Mouse (Mus musculus): ENCODE measurements around the gene Cep72. TPM values are rescaled to one million over a fixed set of nuclear protein-coding genes. Genes with fewer than 3 reads are reported as not detected.

Cep72 gene
- 10.7 and 12.8 TPM in 2 replicates for polyA plus RNA-seq (2014; fragmentation: Nextera tagmentation; extraction: Ambion mirVana)

GRCm38 (mm10) chr13:74061613-74062377 is at the start of gene Cep72:
Gene Cep72 (minus strand): TSS chr13:74062299.
- peak within 1 kb of the TSS; percentile 85 for H3K9ac ChIP-seq (ENCODE audit: low read depth, low read length)
- WGBS = 4% methylated on average over 35 of the region's 48 CpGs
- no peaks in the 10 kb centered on the region for H3K27me3 ChIP-seq (replicated peaks; ENCODE audit: control insufficient read depth, insufficient read depth, low read length)
- peak within 1 kb of the TSS; percentile 89 for H3K27ac ChIP-seq (replicated peaks; ENCODE audit: low read depth, low read length)
- ATAC-seq (ENCODE audit: low read depth) = peak; percentile 97
- H3K4me3 ChIP-seq (ENCODE audit: low read depth, low read length) = peak within 1 kb of the TSS; percentile 80
- H3K36me3 ChIP-seq (ENCODE audit: control insufficient read depth, insufficient read depth, low read length) = peaks cover 12% of the 10 kb centered on the region
- peak; percentile 95 for DNase-seq (ENCODE audit: low spot score)
- no peaks in the 10 kb centered on the region for H3K4me1 ChIP-seq (ENCODE audit: control insufficient read depth, insufficient read depth, low read length)
- H3K9me3 ChIP-seq (ENCODE audit: control insufficient read depth, low read length) = no peaks in the 10 kb centered on the region
- H3K4me2 ChIP-seq (ENCODE audit: low read depth, low read length) = peak within 1 kb of the TSS; percentile 63

- Histone ChIP-seq H3K27ac (replicated peaks; ENCODE audit: low read depth, low read length) (no peak overlapping the region), H3K36me3 (ENCODE audit: control insufficient read depth, insufficient read depth, low read length) (no peaks in the 10 kb centered on the region), H3K9ac (ENCODE audit: low read depth, low read length) (no peak overlapping the region), H3K9me3 (ENCODE audit: control insufficient read depth, low read length) (no peaks in the 10 kb centered on the region), H3K4me2 (ENCODE audit: low read depth, low read length) (no peak overlapping the region), H3K27me3 (replicated peaks; ENCODE audit: control insufficient read depth, insufficient read depth, low read length) (no peaks in the 10 kb centered on the region), H3K4me1 (ENCODE audit: control insufficient read depth, insufficient read depth, low read length) (no peaks in the 10 kb centered on the region), H3K4me3 (ENCODE audit: low read depth, low read length) (no peak overlapping the region)
- DNase-seq (ENCODE audit: low spot score) (no peak), ATAC-seq (ENCODE audit: low read depth) (no peak)
- WGBS = 83% methylated on average over 2 of the region's 2 CpGs
Measured at GRCm38 (mm10) chr13:74107410-74107809, 45.3 kb upstream of the Cep72 start.

GRCm38 (mm10) chr13:74104417-74104816 is 42.3 kb upstream of the Cep72 start:
- no peak overlapping the region for H3K27ac ChIP-seq (replicated peaks; ENCODE audit: low read depth, low read length)
- no peak for DNase-seq (ENCODE audit: low spot score)
- no peak for ATAC-seq (ENCODE audit: low read depth)
- H3K4me3 ChIP-seq (ENCODE audit: low read depth, low read length) = no peak overlapping the region
- no peaks in the 10 kb centered on the region for H3K4me1 ChIP-seq (ENCODE audit: control insufficient read depth, insufficient read depth, low read length)
- no peaks in the 10 kb centered on the region for H3K27me3 ChIP-seq (replicated peaks; ENCODE audit: control insufficient read depth, insufficient read depth, low read length)
- no peaks in the 10 kb centered on the region for H3K36me3 ChIP-seq (ENCODE audit: control insufficient read depth, insufficient read depth, low read length)
- H3K9me3 ChIP-seq (ENCODE audit: control insufficient read depth, low read length) = no peaks in the 10 kb centered on the region
- no peak overlapping the region for H3K9ac ChIP-seq (ENCODE audit: low read depth, low read length)
- 76% methylated on average over 7 of the region's 7 CpGs for WGBS
- no peak overlapping the region for H3K4me2 ChIP-seq (ENCODE audit: low read depth, low read length)

GRCm38 (mm10) chr13:74102831-74103582 is 40.9 kb upstream of the Cep72 start:
- H3K9me3 ChIP-seq (ENCODE audit: control insufficient read depth, low read length) = no peaks in the 10 kb centered on the region
- DNase-seq (ENCODE audit: low spot score) (no peak), ATAC-seq (ENCODE audit: low read depth) (no peak)
- H3K9ac ChIP-seq (ENCODE audit: low read depth, low read length) = no peak overlapping the region
- no peak overlapping the region for H3K4me3 ChIP-seq (ENCODE audit: low read depth, low read length)
- no peaks in the 10 kb centered on the region for H3K36me3 ChIP-seq (ENCODE audit: control insufficient read depth, insufficient read depth, low read length)
- no peaks in the 10 kb centered on the region for H3K4me1 ChIP-seq (ENCODE audit: control insufficient read depth, insufficient read depth, low read length)
- no peaks in the 10 kb centered on the region for H3K27me3 ChIP-seq (replicated peaks; ENCODE audit: control insufficient read depth, insufficient read depth, low read length)
- WGBS = 77% methylated on average over 4 of the region's 4 CpGs
- H3K27ac ChIP-seq (replicated peaks; ENCODE audit: low read depth, low read length) = no peak overlapping the region
- no peak overlapping the region for H3K4me2 ChIP-seq (ENCODE audit: low read depth, low read length)

GRCm38 (mm10) chr13:74102108-74102830 is 40.2 kb upstream of the Cep72 start:
- Histone ChIP-seq H3K9ac (ENCODE audit: low read depth, low read length) (no peak overlapping the region), H3K9me3 (ENCODE audit: control insufficient read depth, low read length) (no peaks in the 10 kb centered on the region), H3K36me3 (ENCODE audit: control insufficient read depth, insufficient read depth, low read length) (no peaks in the 10 kb centered on the region), H3K4me3 (ENCODE audit: low read depth, low read length) (no peak overlapping the region), H3K27ac (replicated peaks; ENCODE audit: low read depth, low read length) (no peak overlapping the region), H3K4me1 (ENCODE audit: control insufficient read depth, insufficient read depth, low read length) (no peaks in the 10 kb centered on the region), H3K4me2 (ENCODE audit: low read depth, low read length) (no peak overlapping the region), H3K27me3 (replicated peaks; ENCODE audit: control insufficient read depth, insufficient read depth, low read length) (no peaks in the 10 kb centered on the region)
- WGBS = 81% methylated on average over 8 of the region's 8 CpGs
- ATAC-seq (ENCODE audit: low read depth) (no peak), DNase-seq (ENCODE audit: low spot score) (no peak)

- no peak overlapping the region for H3K9ac ChIP-seq (ENCODE audit: low read depth, low read length)
- no peak for ATAC-seq (ENCODE audit: low read depth)
- no peaks in the 10 kb centered on the region for H3K9me3 ChIP-seq (ENCODE audit: control insufficient read depth, low read length)
- H3K27me3 ChIP-seq (replicated peaks; ENCODE audit: control insufficient read depth, insufficient read depth, low read length) = no peaks in the 10 kb centered on the region
- no peak overlapping the region for H3K27ac ChIP-seq (replicated peaks; ENCODE audit: low read depth, low read length)
- 85% methylated on average over 6 of the region's 6 CpGs for WGBS
- DNase-seq (ENCODE audit: low spot score) = peak; percentile 11
- H3K4me2 ChIP-seq (ENCODE audit: low read depth, low read length) = no peak overlapping the region
- no peaks in the 10 kb centered on the region for H3K4me1 ChIP-seq (ENCODE audit: control insufficient read depth, insufficient read depth, low read length)
- no peak overlapping the region for H3K4me3 ChIP-seq (ENCODE audit: low read depth, low read length)
- no peaks in the 10 kb centered on the region for H3K36me3 ChIP-seq (ENCODE audit: control insufficient read depth, insufficient read depth, low read length)
Measured at GRCm38 (mm10) chr13:74098913-74099312, 36.8 kb upstream of the Cep72 start.

- no peak overlapping the region for H3K4me2 ChIP-seq (ENCODE audit: low read depth, low read length)
- H3K36me3 ChIP-seq (ENCODE audit: control insufficient read depth, insufficient read depth, low read length) = no peaks in the 10 kb centered on the region
- no peak overlapping the region for H3K27ac ChIP-seq (replicated peaks; ENCODE audit: low read depth, low read length)
- 47% methylated on average over 2 of the region's 2 CpGs for WGBS
- H3K27me3 ChIP-seq (replicated peaks; ENCODE audit: control insufficient read depth, insufficient read depth, low read length) = no peaks in the 10 kb centered on the region
- no peaks in the 10 kb centered on the region for H3K9me3 ChIP-seq (ENCODE audit: control insufficient read depth, low read length)
- no peak overlapping the region for H3K9ac ChIP-seq (ENCODE audit: low read depth, low read length)
- peak; percentile 85 for ATAC-seq (ENCODE audit: low read depth)
- H3K4me3 ChIP-seq (ENCODE audit: low read depth, low read length) = no peak overlapping the region
- DNase-seq (ENCODE audit: low spot score) = peak; percentile 82
- H3K4me1 ChIP-seq (ENCODE audit: control insufficient read depth, insufficient read depth, low read length) = no peaks in the 10 kb centered on the region
Measured at GRCm38 (mm10) chr13:74096715-74097363, 34.7 kb upstream of the Cep72 start.

GRCm38 (mm10) chr13:74095936-74096335 is 33.8 kb upstream of the Cep72 start:
- no peak overlapping the region for H3K4me3 ChIP-seq (ENCODE audit: low read depth, low read length)
- 61% methylated on average over 2 of the region's 2 CpGs for WGBS
- H3K9me3 ChIP-seq (ENCODE audit: control insufficient read depth, low read length) = no peaks in the 10 kb centered on the region
- no peak overlapping the region for H3K27ac ChIP-seq (replicated peaks; ENCODE audit: low read depth, low read length)
- H3K9ac ChIP-seq (ENCODE audit: low read depth, low read length) = no peak overlapping the region
- ATAC-seq (ENCODE audit: low read depth) (no peak), DNase-seq (ENCODE audit: low spot score) (no peak)
- no peaks in the 10 kb centered on the region for H3K36me3 ChIP-seq (ENCODE audit: control insufficient read depth, insufficient read depth, low read length)
- no peaks in the 10 kb centered on the region for H3K27me3 ChIP-seq (replicated peaks; ENCODE audit: control insufficient read depth, insufficient read depth, low read length)
- no peaks in the 10 kb centered on the region for H3K4me1 ChIP-seq (ENCODE audit: control insufficient read depth, insufficient read depth, low read length)
- H3K4me2 ChIP-seq (ENCODE audit: low read depth, low read length) = no peak overlapping the region
